Mouse (Mus musculus): ENCODE measurements at regions not wholly inside any gene's neighbourhood (a gene's known extent, or its start where the extent isn't known, plus 50 kb on each side); places are given as distances from the start of the nearest gene placed in this dataset.

GRCm38 (mm10) chr2:30688402-30688801, 93.6 kb downstream of the Cstad start:
- TF ChIP-seq CTCF (IDR thresholded peaks at IDR 0.05; ENCODE audit: borderline replicate concordance, insufficient read depth, low read length) (no peak), POLR2A (IDR thresholded peaks at IDR 0.05; ENCODE audit: low read depth, low read length) (no peak)

Data from embryonic fibroblast, embryonic 13.5 days (primary cell).